ENCODE assay signal across 7 mouse cellular contexts in the genomic region with DNA sequence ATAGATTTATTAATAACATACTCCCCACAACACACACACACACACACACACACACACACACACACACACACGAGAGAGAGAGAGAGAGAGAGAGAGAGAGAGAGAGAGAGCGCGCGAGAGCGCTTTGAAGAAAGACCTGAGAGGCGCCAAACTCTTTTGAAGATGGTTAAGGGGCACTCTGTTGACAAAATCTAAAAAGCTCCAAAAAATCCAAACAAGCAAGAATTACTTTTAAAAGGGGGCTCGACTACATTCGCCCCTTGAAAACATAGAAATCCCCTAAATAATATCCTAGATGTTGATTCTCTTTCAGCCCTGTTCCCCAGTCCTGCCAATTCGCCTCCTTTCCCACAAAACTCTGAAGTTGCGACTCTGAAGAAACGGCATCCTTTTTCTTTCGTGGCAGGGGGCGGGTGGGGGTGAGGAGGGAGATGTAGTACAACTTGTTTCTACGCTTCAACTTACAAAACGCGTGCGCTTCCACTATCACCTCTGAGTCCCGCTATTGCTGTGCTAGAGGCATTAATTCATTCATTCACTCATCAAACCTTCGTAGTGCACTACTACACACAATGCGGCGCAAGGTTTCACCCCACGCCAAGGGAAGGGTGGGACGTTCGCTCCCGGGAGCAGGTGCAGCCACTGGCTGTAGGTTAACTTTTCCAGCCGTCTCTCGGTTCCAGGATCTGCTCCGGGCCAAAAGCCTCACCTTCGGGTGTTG. TPM values are rescaled to one million over a fixed set of nuclear protein-coding genes. Genes with fewer than 3 reads are reported as not detected.
A peak's percentile ranks its signal among the peaks of the same experiment; 100 is the strongest.
DNase-seq lines count a peak whose midpoint lies in the region; ATAC-seq and TF ChIP-seq lines count a peak whose summit lies in the region.

No protein-coding gene starts in this region.

- no peaks in the 10 kb centered on the region; the same call in 1 of the 2 replicates for H3K36me3 ChIP-seq in spleen, adult 2 months (ENCODE audit: control insufficient read depth, insufficient read depth, low read length)
- H3K36me3 ChIP-seq in embryonic facial prominence, embryonic 11.5 days (replicated peaks; ENCODE audit: control insufficient read depth, insufficient read depth, low read depth, low read length) = no peaks in the 10 kb centered on the region
- H3K36me3 ChIP-seq in intestine, embryonic 16.5 days (ENCODE audit: control insufficient read depth, insufficient read depth, low read length) = no peaks in the 10 kb centered on the region
- no peaks in the 10 kb centered on the region for H3K36me3 ChIP-seq in neural tube, embryonic 13.5 days

- WGBS in spleen, adult 2 months = under 1% methylated on average over 29 of the region's 29 CpGs
- WGBS in embryonic facial prominence, embryonic 11.5 days = under 1% methylated on average over 29 of the region's 29 CpGs
- WGBS in intestine, embryonic 16.5 days = under 1% methylated on average over 29 of the region's 29 CpGs
- under 1% methylated on average over 28 of the region's 29 CpGs for WGBS in neural tube, embryonic 13.5 days

- H3K27ac ChIP-seq in spleen, adult 2 months (ENCODE audit: insufficient read depth, low read length) = peak overlapping the region; percentile 93
- no peak overlapping the region for H3K27ac ChIP-seq in embryonic facial prominence, embryonic 11.5 days (replicated peaks; ENCODE audit: low read depth, low read length)
- H3K27ac ChIP-seq in intestine, embryonic 16.5 days (ENCODE audit: low read length) = peak overlapping the region; percentile 85
- H3K27ac ChIP-seq in neural tube, embryonic 13.5 days (replicated peaks) = peak overlapping the region; percentile 94

- no peaks in the 10 kb centered on the region for H3K9me3 ChIP-seq in embryonic facial prominence, embryonic 11.5 days (replicated peaks; ENCODE audit: control insufficient read depth, low read length)
- H3K9me3 ChIP-seq in intestine, embryonic 16.5 days (ENCODE audit: control insufficient read depth, low read length) = no peaks in the 10 kb centered on the region
- no peaks in the 10 kb centered on the region for H3K9me3 ChIP-seq in neural tube, embryonic 13.5 days

- H3K4me2 ChIP-seq in embryonic facial prominence, embryonic 11.5 days (ENCODE audit: low read depth, low read length) = peak overlapping the region; percentile 29
- H3K4me2 ChIP-seq in intestine, embryonic 16.5 days (ENCODE audit: low read depth, low read length) = peak overlapping the region; percentile 82
- peak overlapping the region; percentile 82 for H3K4me2 ChIP-seq in neural tube, embryonic 13.5 days

- no peak for TF ChIP-seq POLR2A in spleen, adult 2 months (IDR thresholded peaks at IDR 0.05; ENCODE audit: low read depth, low read length)

- H3K4me1 ChIP-seq in spleen, adult 2 months (ENCODE audit: control insufficient read depth, insufficient read depth, insufficient read length) = peaks cover 3% of the 10 kb centered on the region; the same call in 1 of the 2 replicates
- no peaks in the 10 kb centered on the region for H3K4me1 ChIP-seq in embryonic facial prominence, embryonic 11.5 days (ENCODE audit: control insufficient read depth, insufficient read depth, low read length)
- H3K4me1 ChIP-seq in intestine, embryonic 16.5 days (ENCODE audit: control insufficient read depth, insufficient read depth, low read length) = peaks cover 9% of the 10 kb centered on the region; the same call in 1 of the 2 replicates
- peaks cover 36% of the 10 kb centered on the region for H3K4me1 ChIP-seq in neural tube, embryonic 13.5 days (replicated peaks)

- no peak for TF ChIP-seq CTCF in spleen, adult 2 months (IDR thresholded peaks at IDR 0.05; ENCODE audit: extremely low read depth, insufficient read depth, insufficient read length, insufficient replicate concordance)

- H3K9ac ChIP-seq in embryonic facial prominence, embryonic 11.5 days (replicated peaks; ENCODE audit: low read length) = peak overlapping the region; percentile 70
- H3K9ac ChIP-seq in intestine, embryonic 16.5 days (ENCODE audit: low read depth, low read length) = peak overlapping the region; percentile 74
- H3K9ac ChIP-seq in neural tube, embryonic 13.5 days = peak overlapping the region; percentile 88

- H3K4me3 ChIP-seq in spleen, adult 2 months (ENCODE audit: extremely low read depth, insufficient read depth, insufficient read length) = peak overlapping the region; percentile 84
- H3K4me3 ChIP-seq in embryonic facial prominence, embryonic 11.5 days (ENCODE audit: low read depth, low read length) = peak overlapping the region; percentile 98
- peak overlapping the region; percentile 97 for H3K4me3 ChIP-seq in intestine, embryonic 16.5 days (ENCODE audit: low read length)
- peak overlapping the region; percentile 78 for H3K4me3 ChIP-seq in neural tube, embryonic 13.5 days

- peak; percentile 40 for ATAC-seq in embryonic facial prominence, embryonic 11.5 days (replicated peaks; ENCODE audit: insufficient number of reproducible peaks, low FRiP score, low TSS enrichment, low read depth)
- ATAC-seq in intestine, embryonic 16.5 days = peak; percentile 54
- peak; percentile 47; the same call in 1 of the 2 replicates for ATAC-seq in neural tube, embryonic 13.5 days (ENCODE audit: low read depth)

- DNase-seq in spleen, adult 2 months (ENCODE audit: low read depth in 1 of 2, low spot score in 2 of 2) = no peak
- DNase-seq in spleen, adult 12 weeks (ENCODE audit: low spot score) = no peak
- peak; percentile 31 for DNase-seq in embryonic facial prominence, embryonic 11.5 days (ENCODE audit: low spot score)
- DNase-seq in ovary, adult 18-20 months (ENCODE audit: low spot score) = no peak
- DNase-seq in cerebellum, adult 8-10 months = no peak

- no peaks in the 10 kb centered on the region for H3K27me3 ChIP-seq in spleen, adult 2 months (ENCODE audit: control insufficient read depth, insufficient read depth, low read length)
- H3K27me3 ChIP-seq in embryonic facial prominence, embryonic 11.5 days (ENCODE audit: control insufficient read depth, insufficient read depth, low read length) = no peaks in the 10 kb centered on the region
- H3K27me3 ChIP-seq in intestine, embryonic 16.5 days (replicated peaks; ENCODE audit: control insufficient read depth, insufficient read depth, low read length) = no peaks in the 10 kb centered on the region
- H3K27me3 ChIP-seq in neural tube, embryonic 13.5 days = no peaks in the 10 kb centered on the region

RNA-seq across cellular contexts. Expression of a gene that starts 1.5 kb away (rescaled TPM):
- polyA plus RNA-seq in spleen, adult 2 months (2012; rRNA removed) = 2.8 and 3.4 TPM in 2 replicates
- polyA plus RNA-seq in embryonic facial prominence, embryonic 11.5 days (2014; fragmentation: Nextera tagmentation; extraction: Ambion mirVana) = 11.7 and 13.1 TPM in 2 replicates
- 7.0 and 7.8 TPM in 2 replicates for polyA plus RNA-seq in intestine, embryonic 16.5 days (2015; fragmentation: Nextera tagmentation; extraction: Ambion mirVana)
- 27.2 and 31.9 TPM in 2 replicates for polyA plus RNA-seq in neural tube, embryonic 13.5 days (2015; fragmentation: Nextera tagmentation; extraction: Ambion mirVana)

Comparison
In these comparisons a context has a peak if more than half of its experiments do, and no peak if none do; other contexts are left out.
1. H3K4me2 ChIP-seq: peak in every context shown above with its lines; median percentile 82 in intestine, embryonic 16.5 days; 82 in neural tube, embryonic 13.5 days; 29 in embryonic facial prominence, embryonic 11.5 days.